In the genomic region with DNA sequence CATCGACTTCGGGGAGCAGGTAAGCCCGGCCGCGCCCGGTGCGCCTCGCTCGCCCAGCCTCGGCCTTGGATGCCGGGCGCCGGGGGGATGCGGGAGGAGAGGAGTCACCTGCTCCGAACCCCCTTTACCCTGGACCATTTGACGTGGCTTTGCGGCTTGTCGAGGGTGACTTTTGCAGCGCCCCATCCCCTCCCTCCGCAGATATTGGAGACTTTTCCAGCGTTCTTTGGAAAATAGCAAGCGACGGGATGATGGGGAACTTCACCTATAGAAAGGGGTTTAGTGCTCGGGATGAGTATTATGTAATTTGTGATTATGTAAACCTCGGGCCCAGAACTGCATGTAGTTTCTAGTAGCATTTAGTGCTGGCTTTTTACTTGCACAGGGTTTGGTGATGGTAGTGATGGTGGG, we compare ENCODE assay signal across 8 mouse cellular contexts. TPM values are rescaled to one million over a fixed set of nuclear protein-coding genes. Genes with fewer than 3 reads are reported as not detected.
A peak's percentile ranks its signal among the peaks of the same experiment; 100 is the strongest.
DNase-seq lines count a peak whose midpoint lies in the region; ATAC-seq and TF ChIP-seq lines count a peak whose summit lies in the region.

No protein-coding gene starts in this region.

- peaks cover 60% of the 10 kb centered on the region for H3K79me2 ChIP-seq in C2C12 (ENCODE audit: control insufficient read depth, insufficient read depth)

- peaks cover 30% of the 10 kb centered on the region for H3K36me3 ChIP-seq in C2C12 (ENCODE audit: control insufficient read depth, insufficient read depth)
- H3K36me3 ChIP-seq in limb, embryonic 15.5 days = no peaks in the 10 kb centered on the region
- H3K36me3 ChIP-seq in stomach, embryonic 15.5 days = no peaks in the 10 kb centered on the region

- 2% methylated on average over 25 of the region's 25 CpGs for whole genome bisulfite sequencing in limb, embryonic 15.5 days
- WGBS in stomach, embryonic 15.5 days = 2% methylated on average over 25 of the region's 25 CpGs

- no peaks in the 10 kb centered on the region for H3K9me3 ChIP-seq in limb, embryonic 15.5 days
- no peaks in the 10 kb centered on the region for H3K9me3 ChIP-seq in stomach, embryonic 15.5 days

- H3K4me3 ChIP-seq in C2C12 (ENCODE audit: insufficient read depth, poor library complexity, severe bottlenecking) = peak overlapping the region; percentile 97
- H3K4me3 ChIP-seq in limb, embryonic 15.5 days = peak overlapping the region; percentile 80
- H3K4me3 ChIP-seq in stomach, embryonic 15.5 days (replicated peaks) = peak overlapping the region; percentile 74

- H3ac ChIP-seq in C2C12 (ENCODE audit: control insufficient read depth, insufficient read length, low read depth) = peak overlapping the region; percentile 96

- ATAC-seq in frontal cortex, adult (ENCODE audit: low TSS enrichment) = peak; percentile 29
- ATAC-seq in erythroblast, adult 5-6 weeks (replicated peaks; ENCODE audit: low FRiP score, poor library complexity, severe bottlenecking) = peak; percentile 24; the same call in 1 of the 2 replicates
- ATAC-seq in limb, embryonic 15.5 days (ENCODE audit: insufficient number of reproducible peaks, low FRiP score, low TSS enrichment, low read depth) = no peak
- peak; percentile 29; the same call in 1 of the 2 replicates for ATAC-seq in stomach, embryonic 15.5 days (ENCODE audit: insufficient read depth, low FRiP score, low read depth)

- no peak for TF ChIP-seq CTCF in C2C12 (IDR thresholded peaks at IDR 0.05; ENCODE audit: control insufficient read depth, insufficient read depth, insufficient read length)

- H3K4me1 ChIP-seq in limb, embryonic 15.5 days = peaks cover 11% of the 10 kb centered on the region
- H3K4me1 ChIP-seq in stomach, embryonic 15.5 days = 0 out of 2 replicates have a peak, but pooled peaks cover 4% of the 10 kb centered on the region

- peak overlapping the region; percentile 73 for H3K27ac ChIP-seq in limb, embryonic 15.5 days
- H3K27ac ChIP-seq in stomach, embryonic 15.5 days = peak overlapping the region; percentile 83

- H3K4me2 ChIP-seq in limb, embryonic 15.5 days = peak overlapping the region; percentile 95
- H3K4me2 ChIP-seq in stomach, embryonic 15.5 days = peak overlapping the region; percentile 93

- peaks cover 49% of the 10 kb centered on the region for H3K79me3 ChIP-seq in C2C12 (ENCODE audit: low read depth)

- peak overlapping the region; percentile 64 for H3K9ac ChIP-seq in limb, embryonic 15.5 days
- peak overlapping the region; percentile 68 for H3K9ac ChIP-seq in stomach, embryonic 15.5 days

- H3K27me3 ChIP-seq in C2C12 (ENCODE audit: control insufficient read depth, insufficient read depth, insufficient read length) = no peaks in the 10 kb centered on the region
- 0 out of 2 replicates have a peak, but pooled peaks cover 3% of the 10 kb centered on the region for H3K27me3 ChIP-seq in limb, embryonic 15.5 days
- H3K27me3 ChIP-seq in stomach, embryonic 15.5 days (replicated peaks) = no peaks in the 10 kb centered on the region

- no peak for DNase-seq in frontal cortex, postnatal 25 days (ENCODE audit: low spot score in 2 of 2)
- DNase-seq in urinary bladder, postnatal 25 days (ENCODE audit: low spot score) = no peak
- DNase-seq in layer of hippocampus, adult 8-10 months (ENCODE audit: low spot score in 2 of 2) = no peak

TF ChIP-seq in C2C12, 6 proteins besides CTCF, POLR2A, EP300 and RAD21:
- TF ChIP-seq MYOD1 (IDR thresholded peaks at IDR 0.05; ENCODE audit: control insufficient read depth, insufficient read length, low read depth) (no peak), MYOG (IDR thresholded peaks at IDR 0.05; ENCODE audit: control insufficient read depth, extremely low read depth, insufficient read length) (no peak), USF1 (IDR thresholded peaks at IDR 0.05; ENCODE audit: low read depth) (no peak), FOSL1 (IDR thresholded peaks at IDR 0.05; ENCODE audit: insufficient read depth, low read length, poor library complexity, severe bottlenecking) (no peak), CEBPB (IDR thresholded peaks at IDR 0.05; ENCODE audit: low read depth) (no peak), MAX (IDR thresholded peaks at IDR 0.05) (no peak)

RNA-seq across cellular contexts. Expression of a gene that starts 0.6 kb away (rescaled TPM):
- polyA plus RNA-seq in C2C12 (2012; fragmentation: generic; extraction: Trizol) = 292 TPM
- 107 and 136 TPM in 2 replicates for total RNA-seq in erythroblast, adult 5-6 weeks (2015; ENCODE audit: low replicate concordance)
- total RNA-seq in erythroblast, adult 5-6 weeks (2017; ENCODE audit: low replicate concordance) = 90.5 and 98.3 TPM in 2 replicates
- polyA plus RNA-seq in limb, embryonic 15.5 days (2015; fragmentation: Nextera tagmentation; extraction: Ambion mirVana) = 16.3 and 16.9 TPM in 2 replicates
- 15.3 and 18.5 TPM in 2 replicates for polyA plus RNA-seq in stomach, embryonic 15.5 days (2015; fragmentation: Nextera tagmentation; extraction: Ambion mirVana)
- 100 to 1,000 TPM; 168 to 198 (median 184) TPM for total RNA-seq in layer of hippocampus, adult 8-10 months (2022)

Comparison
In these comparisons a context has a peak if more than half of its experiments do, and no peak if none do; other contexts are left out.
1. RNA of a gene that starts 0.6 kb away (polyA plus RNA-seq): 292 TPM in C2C12 (single experiment); 16.3 to 16.9 TPM in limb, embryonic 15.5 days and 15.3 to 18.5 TPM in stomach, embryonic 15.5 days; every median in the first group is over 10 times any median in the second.
2. Peak in every context shown above with its lines, with median percentiles within 50 percentile points of each other: H3K4me3 ChIP-seq.